ENCODE assay signal across 8 mouse cellular contexts in the genomic region with DNA sequence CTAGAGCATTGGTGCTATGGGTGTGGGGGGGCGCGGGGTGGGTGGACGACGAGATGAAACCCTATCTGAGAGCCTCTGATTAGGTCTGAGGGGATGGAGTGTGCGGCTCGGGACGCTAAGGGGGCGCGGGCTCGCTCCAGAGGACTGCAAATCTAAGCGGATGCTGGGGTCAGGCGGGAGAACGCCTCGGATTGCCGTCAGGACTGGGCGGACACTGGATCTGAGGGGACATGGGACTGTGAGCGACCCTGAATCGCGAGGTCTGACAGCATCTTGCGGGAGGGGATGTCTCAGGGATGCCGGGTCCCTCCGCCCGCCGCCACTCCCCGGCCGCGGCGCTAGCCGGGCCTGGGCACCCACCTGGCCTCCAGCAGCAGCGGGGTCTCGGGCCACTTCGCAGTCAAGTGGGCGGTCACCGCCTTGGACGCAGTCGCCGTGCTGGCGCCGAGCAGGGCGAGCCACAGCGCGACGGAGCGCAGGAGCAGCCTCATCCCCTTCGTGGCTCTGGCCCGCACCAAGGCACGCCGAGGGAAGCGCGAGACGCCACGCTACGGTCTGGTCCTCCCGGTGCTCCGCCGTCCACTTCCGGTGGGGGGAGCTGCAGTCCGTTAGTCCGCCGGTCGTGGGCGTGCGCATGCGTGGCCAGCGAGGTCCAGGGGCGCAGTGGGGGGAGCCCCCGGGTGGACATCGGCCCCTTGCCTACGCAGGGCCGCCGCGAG. TPM values are rescaled to one million over a fixed set of nuclear protein-coding genes. Genes with fewer than 3 reads are reported as not detected.
DNase-seq lines count a peak whose midpoint lies in the region; ATAC-seq and TF ChIP-seq lines count a peak whose summit lies in the region.

A gene (minus strand): TSS at position 580 of the 719 bp plus-strand sequence.

- no peaks in the 10 kb centered on the region for H3K27me3 ChIP-seq in C2C12 (ENCODE audit: control insufficient read depth, insufficient read depth, insufficient read length)
- H3K27me3 ChIP-seq in forebrain, embryonic 10.5 days (ENCODE audit: poor library complexity, severe bottlenecking): no peaks in the 10 kb centered on the region
- no peaks in the 10 kb centered on the region for H3K27me3 ChIP-seq in heart, embryonic 12.5 days (replicated peaks)
- no peaks in the 10 kb centered on the region for H3K27me3 ChIP-seq in kidney, postnatal 0 days (ENCODE audit: insufficient read depth, low read length)
- H3K27me3 ChIP-seq in limb, embryonic 15.5 days: no peaks in the 10 kb centered on the region
- H3K27me3 ChIP-seq in midbrain, embryonic 15.5 days (replicated peaks): no peaks in the 10 kb centered on the region
- H3K27me3 ChIP-seq in stomach, postnatal 0 days (ENCODE audit: control insufficient read depth, insufficient read depth, low read length): no peaks in the 10 kb centered on the region

- TF ChIP-seq EP300 in stomach, postnatal 0 days (optimal IDR thresholded peaks at IDR 0.05): no peak

- peak; percentile 95 for DNase-seq in brain, adult 2 months (ENCODE audit: low read depth, low spot score)
- peak; percentile 92 for DNase-seq in forebrain, embryonic 10.5 days (ENCODE audit: extremely low spot score, low spot score)
- DNase-seq in kidney, postnatal 0 days (ENCODE audit: low spot score): peak; percentile 91
- DNase-seq in stomach, postnatal 0 days (ENCODE audit: low spot score): peak; percentile 75

- H3K79me2 ChIP-seq in C2C12 (ENCODE audit: control insufficient read depth, insufficient read depth): peaks cover 19% of the 10 kb centered on the region

- H3ac ChIP-seq in C2C12 (ENCODE audit: control insufficient read depth, insufficient read length, low read depth): peak within 1 kb of the TSS; percentile 83

- peak within 1 kb of the TSS; percentile 96 for H3K27ac ChIP-seq in forebrain, embryonic 10.5 days
- peak within 1 kb of the TSS; percentile 36 for H3K27ac ChIP-seq in heart, embryonic 12.5 days (ENCODE audit: poor library complexity, severe bottlenecking)
- H3K27ac ChIP-seq in kidney, postnatal 0 days: peak within 1 kb of the TSS; percentile 70
- peak within 1 kb of the TSS; percentile 85 for H3K27ac ChIP-seq in limb, embryonic 15.5 days
- H3K27ac ChIP-seq in midbrain, embryonic 15.5 days: peak within 1 kb of the TSS; percentile 91
- H3K27ac ChIP-seq in stomach, postnatal 0 days (replicated peaks): peak within 1 kb of the TSS; percentile 53; the same call in 1 of the 2 replicates

- ATAC-seq in heart, embryonic 12.5 days (ENCODE audit: insufficient number of reproducible peaks, low FRiP score): peak; percentile 88
- peak; percentile 93 for ATAC-seq in kidney, postnatal 0 days (replicated peaks; ENCODE audit: low FRiP score, low read depth)
- ATAC-seq in limb, embryonic 15.5 days (ENCODE audit: insufficient number of reproducible peaks, low FRiP score, low TSS enrichment, low read depth): peak; percentile 92
- ATAC-seq in midbrain, embryonic 15.5 days (replicated peaks): peak; percentile 96
- peak; percentile 94 for ATAC-seq in stomach, postnatal 0 days (ENCODE audit: low FRiP score, low TSS enrichment)

- peak; percentile 91 for TF ChIP-seq CTCF in C2C12 (IDR thresholded peaks at IDR 0.05; ENCODE audit: control insufficient read depth, insufficient read depth, insufficient read length)
- peak; percentile 68 for TF ChIP-seq CTCF in kidney, postnatal 0 days (IDR thresholded peaks at IDR 0.05; ENCODE audit: low read depth)
- TF ChIP-seq CTCF in stomach, postnatal 0 days (IDR thresholded peaks at IDR 0.05; ENCODE audit: low read depth): peak; percentile 79

- peak within 1 kb of the TSS; percentile 84 for H3K9ac ChIP-seq in heart, embryonic 12.5 days
- peak within 1 kb of the TSS; percentile 83 for H3K9ac ChIP-seq in kidney, postnatal 0 days (ENCODE audit: low read depth, low read length)
- H3K9ac ChIP-seq in limb, embryonic 15.5 days: peak within 1 kb of the TSS; percentile 89
- peak within 1 kb of the TSS; percentile 92 for H3K9ac ChIP-seq in midbrain, embryonic 15.5 days
- peak within 1 kb of the TSS; percentile 76 for H3K9ac ChIP-seq in stomach, postnatal 0 days (ENCODE audit: low read length)

- no peaks in the 10 kb centered on the region for H3K36me3 ChIP-seq in C2C12 (ENCODE audit: control insufficient read depth, insufficient read depth)
- peaks cover 12% of the 10 kb centered on the region for H3K36me3 ChIP-seq in forebrain, embryonic 10.5 days (replicated peaks)
- 0 out of 2 replicates have a peak, but pooled peaks cover 4% of the 10 kb centered on the region for H3K36me3 ChIP-seq in heart, embryonic 12.5 days
- H3K36me3 ChIP-seq in kidney, postnatal 0 days (ENCODE audit: insufficient read depth, low read length): no peaks in the 10 kb centered on the region
- no peaks in the 10 kb centered on the region; the same call in 1 of the 2 replicates for H3K36me3 ChIP-seq in limb, embryonic 15.5 days
- no peaks in the 10 kb centered on the region for H3K36me3 ChIP-seq in midbrain, embryonic 15.5 days (replicated peaks)
- H3K36me3 ChIP-seq in stomach, postnatal 0 days (ENCODE audit: control insufficient read depth, insufficient read depth, low read length): no peaks in the 10 kb centered on the region

- no peaks in the 10 kb centered on the region for H3K9me3 ChIP-seq in forebrain, embryonic 10.5 days
- no peaks in the 10 kb centered on the region for H3K9me3 ChIP-seq in heart, embryonic 12.5 days (replicated peaks)
- no peaks in the 10 kb centered on the region for H3K9me3 ChIP-seq in kidney, postnatal 0 days (replicated peaks; ENCODE audit: low read length)
- H3K9me3 ChIP-seq in limb, embryonic 15.5 days: no peaks in the 10 kb centered on the region
- no peaks in the 10 kb centered on the region for H3K9me3 ChIP-seq in midbrain, embryonic 15.5 days
- no peaks in the 10 kb centered on the region for H3K9me3 ChIP-seq in stomach, postnatal 0 days (ENCODE audit: control insufficient read depth, low read length)

- H3K4me1 ChIP-seq in forebrain, embryonic 10.5 days: peaks cover 25% of the 10 kb centered on the region
- peaks cover 18% of the 10 kb centered on the region for H3K4me1 ChIP-seq in heart, embryonic 12.5 days (replicated peaks)
- no peaks in the 10 kb centered on the region for H3K4me1 ChIP-seq in kidney, postnatal 0 days (replicated peaks; ENCODE audit: insufficient read depth, low read length)
- H3K4me1 ChIP-seq in limb, embryonic 15.5 days: peaks cover 9% of the 10 kb centered on the region; the same call in 1 of the 2 replicates
- peaks cover 22% of the 10 kb centered on the region for H3K4me1 ChIP-seq in midbrain, embryonic 15.5 days
- H3K4me1 ChIP-seq in stomach, postnatal 0 days (replicated peaks; ENCODE audit: control insufficient read depth, insufficient read depth): peaks cover 3% of the 10 kb centered on the region; the same call in 1 of the 2 replicates

- WGBS in forebrain, embryonic 10.5 days: 0% methylated on average over 72 of the region's 72 CpGs
- WGBS in heart, embryonic 12.5 days: under 1% methylated on average over 72 of the region's 72 CpGs
- under 1% methylated on average over 71 of the region's 72 CpGs for WGBS in kidney, postnatal 0 days
- WGBS in limb, embryonic 15.5 days: under 1% methylated on average over 71 of the region's 72 CpGs
- WGBS in midbrain, embryonic 15.5 days: under 1% methylated on average over 72 of the region's 72 CpGs
- 1% methylated on average over 59 of the region's 72 CpGs for WGBS in stomach, postnatal 0 days

- H3K79me3 ChIP-seq in C2C12 (ENCODE audit: low read depth): peaks cover 5% of the 10 kb centered on the region

- peak within 1 kb of the TSS; percentile 91 for H3K4me2 ChIP-seq in heart, embryonic 12.5 days
- peak within 1 kb of the TSS; percentile 96 for H3K4me2 ChIP-seq in kidney, postnatal 0 days (ENCODE audit: low read length)
- H3K4me2 ChIP-seq in limb, embryonic 15.5 days: peak within 1 kb of the TSS; percentile 84
- peak within 1 kb of the TSS; percentile 80 for H3K4me2 ChIP-seq in midbrain, embryonic 15.5 days
- H3K4me2 ChIP-seq in stomach, postnatal 0 days (replicated peaks; ENCODE audit: low read depth): peak within 1 kb of the TSS; percentile 89

- peak within 1 kb of the TSS; percentile 57 for H3K4me3 ChIP-seq in C2C12 (ENCODE audit: insufficient read depth, poor library complexity, severe bottlenecking)
- H3K4me3 ChIP-seq in forebrain, embryonic 10.5 days: peak within 1 kb of the TSS; percentile 84
- H3K4me3 ChIP-seq in heart, embryonic 12.5 days: peak within 1 kb of the TSS; percentile 64
- peak within 1 kb of the TSS; percentile 87 for H3K4me3 ChIP-seq in kidney, postnatal 0 days (replicated peaks; ENCODE audit: low read depth, low read length)
- peak within 1 kb of the TSS; percentile 86 for H3K4me3 ChIP-seq in limb, embryonic 15.5 days
- H3K4me3 ChIP-seq in midbrain, embryonic 15.5 days: peak within 1 kb of the TSS; percentile 75
- H3K4me3 ChIP-seq in stomach, postnatal 0 days (ENCODE audit: low read depth, low read length): peak within 1 kb of the TSS; percentile 70

TF ChIP-seq in C2C12, 6 proteins besides CTCF, POLR2A, EP300 and RAD21:
- TF ChIP-seq FOSL1 (IDR thresholded peaks at IDR 0.05; ENCODE audit: insufficient read depth, low read length, poor library complexity, severe bottlenecking): no peak
- no peak for TF ChIP-seq MAX (IDR thresholded peaks at IDR 0.05)
- TF ChIP-seq MYOD1 (IDR thresholded peaks at IDR 0.05; ENCODE audit: control insufficient read depth, insufficient read length, low read depth): no peak
- TF ChIP-seq USF1 (IDR thresholded peaks at IDR 0.05; ENCODE audit: low read depth): no peak
- TF ChIP-seq CEBPB (IDR thresholded peaks at IDR 0.05; ENCODE audit: low read depth): no peak
- no peak for TF ChIP-seq MYOG (IDR thresholded peaks at IDR 0.05; ENCODE audit: control insufficient read depth, extremely low read depth, insufficient read length)

RNA-seq across cellular contexts. Expression of the gene that starts here (rescaled TPM):
- polyA plus RNA-seq in C2C12 (2012; fragmentation: generic; extraction: Trizol): 2.6 TPM
- polyA plus RNA-seq in forebrain, embryonic 10.5 days (2016; fragmentation: Nextera tagmentation; extraction: Ambion mirVana): 15.8 and 16.1 TPM in 2 replicates
- polyA plus RNA-seq in heart, embryonic 12.5 days (2016; fragmentation: Nextera tagmentation; extraction: Ambion mirVana): 11.3 and 12.7 TPM in 2 replicates
- polyA plus RNA-seq in kidney, postnatal 0 days (2015; fragmentation: Nextera tagmentation; extraction: Ambion mirVana): 8.5 and 9.2 TPM in 2 replicates
- polyA plus RNA-seq in limb, embryonic 15.5 days (2015; fragmentation: Nextera tagmentation; extraction: Ambion mirVana): 10.5 and 10.9 TPM in 2 replicates
- polyA plus RNA-seq in midbrain, embryonic 15.5 days (2015; fragmentation: Nextera tagmentation; extraction: Ambion mirVana): 18.1 and 22.8 TPM in 2 replicates
- polyA plus RNA-seq in stomach, postnatal 0 days (2015; fragmentation: Nextera tagmentation; extraction: Ambion mirVana): 2.7 and 3.2 TPM in 2 replicates

Comparison
In these comparisons a context has a peak if more than half of its experiments do, and no peak if none do; other contexts are left out.
1. Peak in every context shown above with its lines: DNase-seq, ATAC-seq, H3K4me3 ChIP-seq and H3K27ac ChIP-seq.
2. H3K27ac ChIP-seq: peak in every context shown above with its lines; median percentile 96 in forebrain, embryonic 10.5 days; 91 in midbrain, embryonic 15.5 days; 85 in limb, embryonic 15.5 days; 70 in kidney, postnatal 0 days; 53 in stomach, postnatal 0 days; 36 in heart, embryonic 12.5 days.